Mouse (Mus musculus) limb, embryonic 14.5 days (tissue): ENCODE measurements around the gene Ebi3. TPM values are rescaled to one million over a fixed set of nuclear protein-coding genes. Genes with fewer than 3 reads are reported as not detected.

Source experiments
- ATAC-seq: fragments of 200-750 bp; cut with Nextera tagmentation; 2 replicates; pipeline ENCODE4 v1.8.0; 2017; ENCODE audit warnings: low read depth, moderate number of reproducible peaks, moderate TSS enrichment; ENCODE audit not compliant: low FRiP score
- DNase-seq: peaks from one replicate; pipeline ENCODE4 v3.0.0-alpha.2; 2015; ENCODE audit warnings: low spot score
- H3K27ac ChIP-seq: fragments of 300-500 bp; sonication (generic); replicated peaks from 2 replicates; pipeline ENCODE4 v1.5.1; 2014; ENCODE audit warnings: low read depth, mild to moderate bottlenecking, low read length, moderate library complexity, mixed read lengths
- H3K27me3 ChIP-seq: fragments of 300-500 bp; sonication (generic); 2 replicates; pipeline ENCODE4 v1.6.1; 2014; ENCODE audit warnings: low read length, mixed read lengths; ENCODE audit not compliant: control insufficient read depth, insufficient read depth
- H3K36me3 ChIP-seq: fragments of 300-500 bp; sonication (generic); 2 replicates; pipeline ENCODE4 v1.6.1; 2014; ENCODE audit warnings: mild to moderate bottlenecking, low read length, moderate library complexity, mixed read lengths; ENCODE audit not compliant: control insufficient read depth, insufficient read depth
- H3K4me1 ChIP-seq: fragments of 300-500 bp; sonication (generic); 2 replicates; pipeline ENCODE4 v1.6.1; 2014; ENCODE audit warnings: antibody characterized with exemption, low read length, mixed read lengths; ENCODE audit not compliant: control insufficient read depth, insufficient read depth
- H3K4me2 ChIP-seq: fragments of 300-500 bp; sonication (generic); replicated peaks from 2 replicates; pipeline ENCODE4 v1.6.1; 2014; ENCODE audit warnings: low read depth, mild to moderate bottlenecking, low read length, moderate library complexity; ENCODE audit not compliant: severe bottlenecking
- H3K4me3 ChIP-seq: fragments of 300-500 bp; sonication (generic); replicated peaks from 2 replicates; pipeline ENCODE4 v1.5.1; 2014; ENCODE audit warnings: low read length
- H3K9ac ChIP-seq: fragments of 300-500 bp; sonication (generic); 2 replicates; pipeline ENCODE4 v1.6.1; 2014; ENCODE audit warnings: mild to moderate bottlenecking, low read depth, low read length, moderate library complexity; ENCODE audit not compliant: severe bottlenecking
- H3K9me3 ChIP-seq: fragments of 300-500 bp; sonication (generic); 2 replicates; pipeline ENCODE4 v1.6.1; 2016; ENCODE audit warnings: low read length; ENCODE audit not compliant: control insufficient read depth
- POLR2A ChIP-seq: fragments of 200-500 bp; IDR thresholded peaks from 2 replicates; pipeline ENCODE4 v1.8.0; 2012; ENCODE audit warnings: inconsistent platforms, mild to moderate bottlenecking, moderate library complexity, borderline replicate concordance; ENCODE audit not compliant: insufficient read depth, insufficient read length; ENCODE audit errors: extremely low read depth
- WGBS: fragments of 180-500 bp; shearing (Covaris S2); extraction: QIAGEN DNeasy Blood & Tissue Kit; methylation state at CpG from one replicate; pipeline ENCODE4 v1.1.7; 2014; 5-methylcytosine and 5-hydroxymethylcytosine counted together
- polyA plus RNA-seq, 2 experiments: library from polyadenylated mRNA; depleted of rRNA in 1 of 2; stranded (reverse) in 1 of 2; unstranded in 1 of 2; fragments of >200 nt; fragmentation: Nextera tagmentation in 1 of 2; extraction: Ambion mirVana in 1 of 2; gene quantifications; 2 replicates each; pipeline versions ENCODE4 v1.2.1 to v1.2.3; 2012 to 2014

Ebi3 gene
- polyA plus RNA-seq (2012; rRNA removed) (2.3 and 2.8 TPM in 2 replicates), polyA plus RNA-seq (2014; fragmentation: Nextera tagmentation; extraction: Ambion mirVana) (1.7 and 2.2 TPM in 2 replicates)

DNA sequence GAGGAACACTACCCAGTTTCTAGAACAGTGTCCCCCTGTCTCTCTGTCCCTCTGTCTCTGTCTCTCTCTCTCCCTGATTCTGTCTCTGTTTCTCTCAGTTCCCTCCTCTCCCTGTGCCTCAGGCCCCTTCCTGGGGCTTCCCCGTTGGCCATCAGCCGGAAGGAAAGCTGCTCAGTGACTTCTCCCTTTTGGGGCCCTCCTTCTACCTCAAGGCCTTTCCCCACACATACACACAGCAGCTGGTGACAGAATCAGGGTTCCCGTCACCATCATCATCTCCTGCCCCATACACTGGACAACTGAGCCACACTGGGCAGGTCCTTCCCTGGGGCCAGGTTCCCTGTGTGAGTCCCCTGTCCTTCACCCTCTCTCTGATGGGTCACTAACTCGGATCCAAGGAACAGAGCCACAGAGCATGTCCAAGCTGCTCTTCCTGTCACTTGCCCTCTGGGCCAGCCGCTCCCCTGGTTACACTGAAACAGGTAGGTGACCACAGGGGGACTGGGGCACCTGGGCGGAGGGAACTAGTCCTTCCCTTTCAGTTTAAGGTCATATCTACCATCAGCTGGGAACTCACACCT is at the start of gene Ebi3:
Ebi3 (plus strand) TSS at position 194 of the 581 bp plus-strand sequence.
- H3K4me3 ChIP-seq = no peak within 1 kb of the TSS
- 69% methylated on average over 6 of the region's 6 CpGs for WGBS
- no peak for ATAC-seq

DNA sequence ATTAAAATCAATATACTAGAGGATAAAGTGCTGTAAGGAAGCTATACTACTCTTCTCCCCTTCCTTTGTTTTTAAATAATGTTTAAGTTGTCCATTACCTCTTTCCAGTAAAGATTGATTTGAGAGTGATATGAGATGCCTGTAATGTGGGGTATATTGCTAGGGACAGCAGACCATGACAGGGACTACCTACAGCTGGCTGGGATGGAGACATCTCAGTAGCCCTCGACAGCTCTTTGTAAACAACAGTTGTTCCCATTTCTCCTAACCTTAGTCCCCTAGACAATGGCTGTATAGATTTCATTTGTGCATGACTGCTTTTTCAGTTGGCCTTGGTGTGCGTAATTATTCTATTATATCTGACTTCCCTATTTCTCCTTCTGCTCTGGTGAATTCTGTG is 49.4 kb upstream of the Ebi3 start:
- Histone ChIP-seq H3K9me3 (peaks cover 14% of the 10 kb centered on the region), H3K27ac (no peak overlapping the region), H3K9ac (no peak overlapping the region), H3K4me1 (no peaks in the 10 kb centered on the region), H3K4me2 (no peak overlapping the region), H3K27me3 (no peaks in the 10 kb centered on the region), H3K4me3 (no peak overlapping the region), H3K36me3 (peaks cover 3% of the 10 kb centered on the region)
- DNase-seq = no peak
- TF ChIP-seq POLR2A = no peak
- WGBS = 74% methylated on average over 2 of the region's 2 CpGs
- no peak for ATAC-seq

More for the DNA sequence above, at the start of gene Ebi3:
- Histone ChIP-seq H3K36me3 (no peaks in the 10 kb centered on the region), H3K9ac (no peak within 1 kb of the TSS), H3K27me3 (peaks cover 3% of the 10 kb centered on the region; the same call in 1 of the 2 replicates), H3K4me2 (no peak within 1 kb of the TSS), H3K27ac (no peak within 1 kb of the TSS), H3K9me3 (no peaks in the 10 kb centered on the region), H3K4me1 (no peaks in the 10 kb centered on the region)
- DNase-seq = no peak
- TF ChIP-seq POLR2A = no peak

DNA sequence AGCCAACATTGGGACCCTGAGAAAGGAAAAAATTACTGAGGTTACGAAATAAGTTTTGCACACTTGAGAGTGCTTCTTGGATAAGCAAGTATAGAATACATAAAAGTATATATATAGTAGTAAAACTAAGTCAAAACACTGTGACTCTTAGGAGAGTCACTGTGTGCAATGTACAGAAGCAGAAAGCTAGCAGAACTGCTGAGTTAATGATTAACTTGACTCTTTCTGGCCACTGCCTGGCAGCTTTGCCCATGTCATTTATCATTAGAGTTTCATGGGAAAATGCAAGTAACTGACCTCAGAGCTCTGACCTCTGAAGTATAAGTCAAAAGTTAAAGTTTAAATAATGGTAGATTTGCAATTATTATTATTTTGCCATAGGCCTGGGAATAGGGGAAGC is 48.8 kb upstream of the Ebi3 start:
- no peaks in the 10 kb centered on the region for H3K27me3 ChIP-seq
- no peak for TF ChIP-seq POLR2A
- H3K27ac ChIP-seq = no peak overlapping the region
- DNase-seq (no peak), ATAC-seq (no peak)
- peaks cover 9% of the 10 kb centered on the region; the same call in 1 of the 2 replicates for H3K9me3 ChIP-seq
- no peak overlapping the region for H3K4me3 ChIP-seq
- H3K4me2 ChIP-seq = no peak overlapping the region
- WGBS = 87% methylated on average over 1 of the region's 1 CpGs
- H3K9ac ChIP-seq = no peak overlapping the region
- no peaks in the 10 kb centered on the region for H3K4me1 ChIP-seq
- H3K36me3 ChIP-seq = no peaks in the 10 kb centered on the region

DNA sequence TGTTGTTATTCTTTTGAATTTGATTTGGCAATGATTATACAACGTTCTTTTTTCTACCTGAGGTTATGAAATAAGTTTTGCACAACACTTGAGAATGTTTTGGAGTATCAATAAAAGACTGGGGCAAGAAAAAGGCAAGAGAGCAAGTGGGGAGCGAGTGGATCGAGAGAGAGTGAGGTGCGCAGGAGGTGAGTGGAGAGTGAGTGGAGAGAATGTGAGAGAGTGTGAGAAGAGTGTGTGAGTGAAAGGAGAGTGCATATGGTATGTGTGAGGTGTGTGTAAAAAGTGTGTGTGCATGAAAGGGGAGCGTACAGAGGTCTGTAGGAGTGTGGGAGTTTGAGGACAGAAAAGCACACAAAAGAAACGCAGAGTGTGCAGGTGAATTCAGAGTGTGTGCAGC is 48.3 kb upstream of the Ebi3 start:
- H3K4me3 ChIP-seq = no peak overlapping the region
- no peak for TF ChIP-seq POLR2A
- WGBS = 77% methylated on average over 6 of the region's 6 CpGs

DNA sequence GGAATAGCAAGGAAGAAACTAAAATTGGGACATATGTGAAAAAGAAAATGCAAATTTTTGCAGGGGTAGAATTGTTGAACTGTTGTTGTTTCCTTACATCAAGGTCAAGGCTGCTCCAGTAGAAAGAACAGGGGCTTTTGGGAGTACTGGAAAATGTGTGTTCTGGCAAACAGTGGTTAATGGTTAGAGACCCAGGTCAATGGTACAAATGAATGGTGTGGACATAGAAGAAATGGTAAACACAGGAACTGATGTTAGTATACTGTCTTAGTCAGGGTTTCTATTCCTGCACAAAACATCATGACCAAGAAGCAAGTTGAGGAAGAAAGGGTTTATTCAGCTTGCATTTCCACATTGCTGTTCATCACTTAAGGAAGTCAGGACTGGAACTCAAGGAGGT is 45.8 kb upstream of the Ebi3 start:
- H3K4me1 ChIP-seq = no peaks in the 10 kb centered on the region
- no peaks in the 10 kb centered on the region for H3K27me3 ChIP-seq
- H3K4me2 ChIP-seq = no peak overlapping the region
- ATAC-seq (no peak), DNase-seq (no peak)
- H3K27ac ChIP-seq = no peak overlapping the region
- no peak for TF ChIP-seq POLR2A
- H3K4me3 ChIP-seq = no peak overlapping the region
- H3K9ac ChIP-seq = no peak overlapping the region
- H3K36me3 ChIP-seq = no peaks in the 10 kb centered on the region
- H3K9me3 ChIP-seq = no peaks in the 10 kb centered on the region

More for the DNA sequence above, 48.3 kb upstream of the Ebi3 start:
- Histone ChIP-seq H3K36me3 (no peaks in the 10 kb centered on the region), H3K9ac (no peak overlapping the region), H3K27me3 (no peaks in the 10 kb centered on the region), H3K4me2 (no peak overlapping the region), H3K4me1 (no peaks in the 10 kb centered on the region), H3K9me3 (peaks cover 5% of the 10 kb centered on the region; the same call in 1 of the 2 replicates), H3K27ac (no peak overlapping the region)
- ATAC-seq (no peak), DNase-seq (no peak)
